Mouse (Mus musculus) G1E (cell line): ENCODE measurements at regions not wholly inside any gene's neighbourhood (a gene's known extent, or its start where the extent isn't known, plus 50 kb on each side); places are given as distances from the start of the nearest gene placed in this dataset.

Experiments
- CTCF ChIP-seq: IDR thresholded peaks from 2 replicates; pipeline ENCODE4 v1.5.1; 2012; ENCODE audit warnings: low read depth, low read length, inconsistent platforms, mixed read lengths
- GATA1 ChIP-seq: IDR thresholded peaks from 2 replicates; pipeline ENCODE4 v1.6.1; 2012; ENCODE audit warnings: borderline replicate concordance, low read length, inconsistent platforms, mixed read lengths
- TAL1 ChIP-seq: conservative IDR thresholded peaks from 2 replicates; pipeline ENCODE4 v1.6.1; 2012; ENCODE audit warnings: low read depth, low read length, inconsistent platforms, mixed read lengths

DNA sequence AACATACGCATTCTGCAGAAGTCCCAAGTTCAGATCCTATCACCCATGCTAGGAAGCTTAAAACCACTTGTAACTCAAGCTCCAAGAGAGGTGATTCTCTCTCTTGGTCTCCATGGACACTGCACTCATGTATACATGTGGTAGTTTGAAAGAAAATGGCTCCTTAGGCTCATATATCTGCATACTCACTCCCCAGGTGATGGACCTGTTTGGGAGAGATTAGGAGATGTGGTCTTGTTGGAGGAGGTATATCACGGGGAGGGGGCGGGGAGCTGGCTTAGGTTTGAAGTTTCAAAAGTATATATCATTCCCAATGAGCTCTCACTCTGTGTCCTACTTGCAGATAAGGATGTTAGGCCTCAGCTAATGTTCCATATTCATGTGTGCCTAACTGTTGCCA is 103.9 kb upstream of the Tbl1x start:
- TF ChIP-seq CTCF: no peak
- TF ChIP-seq TAL1: no peak
- no peak for TF ChIP-seq GATA1
